Mouse (Mus musculus) megakaryocyte, embryonic 14.5 days (primary cell): ENCODE results near the gene Slc3a2.

Source experiments
- FLI1 ChIP-seq: IDR thresholded peaks from 2 replicates; pipeline ENCODE4 v1.6.1; 2012; ENCODE audit warnings: low read length, inconsistent platforms, mixed read lengths
- GATA1 ChIP-seq: IDR thresholded peaks from 3 replicates; pipeline ENCODE4 v1.6.1; 2012; ENCODE audit warnings: mixed read lengths, low read length, inconsistent platforms, borderline replicate concordance

DNA sequence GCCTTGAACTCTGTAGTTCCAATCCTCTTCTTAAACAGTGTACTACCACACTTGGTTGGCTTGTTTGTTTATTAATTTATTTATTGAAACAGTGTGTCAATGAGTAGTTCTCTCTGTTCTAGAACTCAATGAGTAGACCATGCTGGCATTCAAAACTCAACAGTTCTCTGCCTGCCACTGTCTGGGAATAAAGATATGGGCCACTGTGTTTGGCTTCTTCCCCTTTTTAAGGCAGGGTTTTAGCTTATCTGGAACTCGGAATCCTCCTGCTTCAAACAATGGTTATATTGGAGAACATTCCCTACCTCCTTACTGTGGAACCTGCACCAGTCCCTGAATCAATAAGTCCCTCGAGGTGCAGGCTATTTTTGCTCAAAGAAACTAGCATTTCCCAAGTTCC lies 35.7 kb upstream of the Slc3a2 start:
- TF ChIP-seq GATA1 (no peak), FLI1 (no peak)
